Mouse (Mus musculus) inflammation-experienced regulatory T-cells, adult 6 months (primary cell): ENCODE measurements around the gene Slc17a7. TPM values are rescaled to one million over a fixed set of nuclear protein-coding genes. Genes with fewer than 3 reads are reported as not detected.
"Not testable (repeated sequence)": the region's sequence is repeated elsewhere in the genome, so short reads cannot be mapped to it uniquely, and the experiment has no call there.

Source experiments
- ATAC-seq: one replicate; pipeline ENCODE4 v1.8.0; 2017
- polyA plus RNA-seq, 3 experiments: library from polyadenylated mRNA; unstranded; fragments of 100-300 nt; shearing (Covaris generic); gene quantifications; one replicate each; pipeline ENCODE4 v1.2.1; 2017

The Slc17a7 gene
- under 1 TPM in 1 of 3 experiments, not detected in 2; 0.16 TPM for polyA plus RNA-seq

DNA sequence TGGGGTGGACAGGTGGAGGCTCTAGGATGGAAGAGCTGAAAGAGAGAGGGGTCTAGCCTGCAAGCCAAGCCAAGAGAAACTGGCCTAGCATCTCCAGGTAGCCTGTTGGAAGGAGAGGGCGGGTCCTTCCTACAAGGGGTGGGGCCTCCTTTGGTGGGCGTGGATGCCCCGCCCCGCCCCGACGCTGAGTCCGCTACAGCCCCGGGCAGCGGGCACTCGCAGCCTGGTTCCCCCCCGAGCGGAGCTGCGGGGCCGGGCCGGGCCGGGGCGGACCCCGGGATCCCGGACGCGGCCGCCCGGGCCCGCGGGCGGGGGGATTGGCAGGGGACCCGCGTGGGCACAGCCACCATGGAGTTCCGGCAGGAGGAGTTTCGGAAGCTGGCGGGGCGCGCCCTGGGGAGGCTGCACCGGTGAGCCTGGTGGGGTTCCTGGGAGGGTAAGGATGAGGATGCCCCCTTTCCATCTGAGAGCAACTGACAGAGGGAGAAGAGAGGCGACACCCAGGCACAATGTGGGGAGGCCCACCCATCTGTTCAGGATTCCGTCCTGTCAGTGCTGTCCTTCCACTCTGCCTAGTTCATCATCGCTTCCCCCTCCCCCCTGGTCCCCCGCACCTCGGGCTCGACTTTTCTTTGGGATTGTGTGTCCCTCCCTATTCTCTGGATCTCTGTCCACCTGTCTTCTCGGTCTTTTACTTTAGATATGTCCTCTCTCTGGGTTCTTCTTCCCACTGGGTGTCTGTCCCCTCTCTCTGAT is at the start of gene Slc17a7:
Slc17a7 (plus strand) TSS at position 215 of the 756 bp plus-strand sequence.
- ATAC-seq = no peak

DNA sequence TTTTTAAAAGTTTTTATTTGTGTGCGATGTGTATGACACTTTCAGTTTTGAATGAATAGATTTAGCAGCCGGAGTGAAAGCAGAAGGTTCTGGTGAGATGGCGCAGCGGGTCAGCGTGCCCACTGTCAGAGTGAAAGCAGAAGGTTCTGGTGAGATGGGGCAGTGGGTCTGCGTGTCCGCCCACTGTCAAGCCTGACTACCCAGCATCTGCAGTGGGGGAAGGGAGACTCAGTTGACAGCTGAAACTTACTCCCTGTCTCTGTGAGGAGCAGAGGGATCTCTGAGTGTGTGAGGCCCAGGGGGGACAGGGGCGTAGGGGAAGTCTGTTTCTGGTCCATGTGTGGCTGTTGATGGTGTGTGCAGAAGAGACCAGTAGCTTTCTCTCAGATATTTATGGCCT is 46.2 kb upstream of the Slc17a7 start:
- no peak for ATAC-seq

DNA sequence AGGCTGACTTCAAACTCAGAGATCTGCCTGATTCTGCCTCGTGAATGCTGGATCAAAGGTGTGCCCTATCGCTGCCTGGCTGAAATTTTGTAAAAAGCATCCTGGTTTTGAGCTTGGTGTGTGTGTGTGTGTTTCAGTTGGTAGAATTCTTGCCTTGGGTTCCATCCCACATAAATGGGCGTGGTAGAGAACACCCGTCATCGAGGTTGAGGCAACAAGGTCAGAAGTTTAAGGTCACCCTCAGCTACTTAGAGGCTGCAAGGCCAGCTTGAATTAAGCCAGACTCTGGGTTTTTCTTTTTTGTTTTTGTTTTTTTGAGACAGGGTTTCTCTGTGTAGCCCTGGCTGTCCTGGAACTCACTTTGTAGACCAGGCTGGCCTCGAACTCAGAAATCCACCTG is 45.4 kb upstream of the Slc17a7 start:
- ATAC-seq = no peak

DNA sequence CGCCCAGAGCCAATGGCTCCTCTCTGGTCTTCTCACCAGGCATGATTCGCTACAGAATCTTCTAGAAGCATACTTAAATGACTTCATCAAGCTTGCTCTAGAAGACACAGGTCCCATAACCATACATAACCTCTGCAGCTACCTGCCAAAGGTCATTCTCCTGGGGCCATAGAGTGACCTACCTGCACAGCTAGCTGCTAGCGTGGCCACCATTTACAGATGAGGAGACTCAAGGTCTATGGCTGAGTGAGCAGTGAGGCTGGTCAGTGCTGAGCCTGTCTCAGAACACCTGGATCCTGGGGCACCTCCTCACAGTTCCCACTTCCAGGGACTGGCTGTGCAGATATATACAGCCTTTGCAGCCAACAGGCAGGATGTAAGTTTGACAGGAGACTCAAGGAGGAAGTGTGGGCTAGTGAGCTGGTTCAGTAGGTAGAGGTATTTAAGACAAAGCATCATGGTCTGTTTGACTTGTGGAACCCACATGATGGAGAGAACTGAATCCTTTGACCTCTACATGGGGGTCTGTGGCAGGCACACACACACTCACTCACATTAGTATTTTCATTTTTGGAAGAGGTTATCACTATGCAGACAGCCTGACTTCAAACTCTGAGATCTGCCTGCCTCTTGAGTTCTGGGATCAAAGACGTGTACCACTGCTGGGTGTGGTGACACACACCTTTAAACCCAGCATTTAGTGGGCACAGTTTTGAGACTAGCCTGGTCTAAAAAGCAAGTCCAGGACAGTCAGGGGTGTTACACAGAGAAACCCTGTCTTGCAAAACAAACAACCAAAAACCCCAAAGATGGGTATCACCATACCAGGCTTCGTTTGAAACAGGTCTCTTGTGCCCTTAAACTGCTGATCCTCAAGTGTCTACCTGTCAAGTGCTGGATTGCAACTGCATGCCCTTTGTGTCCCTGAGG is 43.7 kb upstream of the Slc17a7 start:
- no peak for ATAC-seq

DNA sequence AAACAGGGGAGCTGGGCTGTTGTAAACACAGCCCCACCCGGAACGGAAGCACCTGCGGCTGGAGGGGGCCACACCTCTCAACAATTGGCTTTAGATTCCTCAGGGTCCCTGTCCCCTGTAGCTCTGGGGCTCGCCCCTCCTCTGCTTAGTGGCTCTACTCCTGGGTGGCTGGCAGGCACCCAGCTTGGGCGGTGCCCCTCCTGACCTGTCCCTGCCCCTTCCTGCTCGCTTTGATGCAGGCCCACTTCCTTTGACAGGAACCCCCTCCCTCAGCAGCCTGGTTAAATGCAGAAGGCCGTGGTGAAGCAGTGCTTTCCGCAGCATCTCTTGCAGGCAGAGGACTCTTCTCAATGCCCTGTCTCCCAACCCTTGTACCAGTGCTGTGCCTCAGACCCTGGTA is 42.3 kb upstream of the Slc17a7 start:
- peak; percentile 64 for ATAC-seq

DNA sequence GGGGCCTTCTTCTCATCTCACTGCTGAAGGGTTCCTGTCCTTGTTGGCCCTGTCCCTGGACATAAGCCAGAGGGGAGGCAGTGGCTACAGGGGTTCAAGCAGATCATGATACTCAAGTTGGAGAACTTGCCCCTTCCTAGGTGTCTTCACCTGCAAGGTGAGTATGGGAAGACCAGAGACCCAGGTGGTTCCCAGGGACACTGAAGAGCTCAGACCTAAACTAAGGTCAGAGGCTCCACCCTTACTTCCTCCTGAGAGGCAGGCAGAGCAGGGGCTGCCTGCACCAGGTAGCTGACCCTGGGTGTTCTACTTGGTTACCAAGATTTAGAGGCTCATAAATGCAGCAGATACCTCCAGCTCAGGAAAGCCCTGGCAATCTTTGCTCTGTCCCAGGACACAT is 41.8 kb upstream of the Slc17a7 start:
- no peak for ATAC-seq

DNA sequence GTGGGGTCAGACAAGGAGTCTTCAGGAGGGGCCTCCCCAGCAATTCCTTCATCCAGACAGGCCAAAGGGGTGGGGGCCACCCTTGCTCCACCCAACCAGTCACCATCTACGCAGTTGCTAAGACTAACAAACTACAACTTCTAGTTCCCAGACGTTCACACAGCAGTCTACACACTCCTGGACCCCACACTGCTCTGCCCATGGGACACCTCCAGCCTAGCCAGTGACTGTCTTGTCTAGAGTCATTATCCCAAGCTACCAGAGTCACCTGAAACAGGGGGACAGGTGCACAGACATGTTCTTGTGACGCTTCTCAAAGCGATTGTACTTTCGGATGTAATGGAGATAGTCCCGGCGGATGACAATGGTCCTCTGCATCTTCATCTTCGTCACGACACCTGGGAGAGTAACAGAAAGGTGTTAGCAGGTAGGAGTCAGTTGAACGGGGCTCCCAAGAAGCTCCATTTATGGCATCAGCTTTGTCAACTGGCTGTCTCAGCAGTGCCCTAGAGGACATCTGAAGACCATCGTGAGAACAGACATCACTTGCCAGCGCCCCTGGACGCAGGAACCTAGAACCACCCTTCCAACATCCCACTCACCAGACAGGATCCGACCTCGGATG is 41.1 kb upstream of the Slc17a7 start:
- no peak for ATAC-seq

DNA sequence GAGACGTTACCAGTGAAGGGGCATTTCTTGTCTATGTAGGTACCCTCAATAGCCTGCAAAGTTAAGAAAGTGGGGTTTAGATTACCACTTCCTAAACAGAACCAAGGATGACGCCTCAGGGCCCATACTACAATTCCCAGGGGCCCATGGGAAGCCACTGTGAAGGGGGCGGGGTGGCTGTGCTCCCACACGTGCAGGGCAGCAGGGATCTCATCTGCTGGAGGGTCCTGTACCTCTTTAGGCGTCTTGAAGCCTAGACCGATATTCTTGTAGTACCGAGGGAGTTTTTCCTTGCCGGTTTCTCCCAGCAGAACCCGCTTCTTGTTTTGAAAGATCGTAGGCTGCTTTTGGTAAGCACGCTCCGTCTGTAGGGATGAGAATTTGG is 40.6 kb upstream of the Slc17a7 start:
- no peak for ATAC-seq

DNA sequence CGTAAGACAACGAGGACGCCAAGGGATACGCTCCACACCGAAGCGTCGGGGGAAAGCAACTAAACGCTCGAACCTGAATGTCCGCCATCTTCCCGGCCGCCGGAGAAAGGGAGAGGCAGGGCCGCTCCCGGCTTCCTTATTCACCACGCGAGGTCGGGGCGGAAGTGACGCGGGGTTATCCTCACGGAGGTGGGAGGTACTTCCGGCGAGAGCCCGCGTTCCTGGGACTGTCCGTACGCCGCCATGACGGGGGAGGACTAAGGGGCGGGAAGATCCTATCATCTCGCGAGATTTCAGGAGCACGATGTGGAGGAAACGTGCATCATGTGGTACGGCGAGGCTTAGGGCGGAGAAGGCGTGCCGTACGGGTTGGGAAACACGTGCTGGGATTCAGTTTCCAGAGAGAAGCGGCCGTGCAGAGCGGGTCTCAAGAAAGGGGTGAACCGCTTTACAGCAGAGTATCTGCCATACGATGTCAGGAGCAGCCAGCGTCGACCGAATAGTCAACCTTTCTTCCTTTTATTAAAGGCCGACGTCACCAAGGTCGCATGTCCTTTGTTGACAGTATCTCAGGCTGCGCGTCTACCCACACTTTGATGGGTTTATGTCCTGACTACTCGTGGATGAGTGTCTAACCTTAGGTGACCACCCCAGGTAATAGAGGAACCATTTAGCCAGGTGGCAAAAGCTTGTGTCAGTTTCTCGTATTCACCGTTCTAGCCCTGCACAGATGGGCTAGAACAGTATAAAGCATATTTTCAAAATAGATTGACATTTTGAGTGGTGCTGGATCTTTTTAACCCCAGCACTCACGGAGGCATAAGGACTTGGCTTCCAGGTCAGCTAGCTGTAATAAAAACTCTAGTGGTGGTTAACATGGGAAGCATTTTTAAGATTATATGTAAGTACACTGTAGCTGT is 39.3 kb upstream of the Slc17a7 start, which contains the start of gene Rps11:
Rps11 (minus strand) TSS at position 216 of the 920 bp plus-strand sequence.
- peak; percentile 63 for ATAC-seq

DNA sequence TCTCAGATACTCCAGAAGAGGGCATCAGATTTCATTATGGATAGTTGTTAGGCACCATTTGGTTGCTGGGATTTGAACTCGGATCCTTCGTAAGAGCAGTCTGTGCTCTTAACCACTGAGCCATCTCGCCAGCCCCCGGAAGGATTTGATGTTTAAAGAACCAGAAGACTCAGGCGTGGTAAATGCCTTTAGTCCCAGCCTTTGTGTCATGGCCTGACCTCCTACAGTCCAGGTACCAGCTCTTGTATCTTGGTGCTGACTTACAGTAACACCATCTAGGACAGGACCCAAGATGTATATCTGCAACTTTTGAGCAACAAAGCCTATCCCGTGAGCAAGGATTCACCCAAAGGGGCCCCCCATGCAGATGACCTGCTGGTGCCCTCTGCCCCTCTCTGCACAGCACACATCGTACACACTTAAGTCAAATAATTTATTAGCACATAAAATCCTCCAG is 38.6 kb upstream of the Slc17a7 start:
- ATAC-seq = no peak

DNA sequence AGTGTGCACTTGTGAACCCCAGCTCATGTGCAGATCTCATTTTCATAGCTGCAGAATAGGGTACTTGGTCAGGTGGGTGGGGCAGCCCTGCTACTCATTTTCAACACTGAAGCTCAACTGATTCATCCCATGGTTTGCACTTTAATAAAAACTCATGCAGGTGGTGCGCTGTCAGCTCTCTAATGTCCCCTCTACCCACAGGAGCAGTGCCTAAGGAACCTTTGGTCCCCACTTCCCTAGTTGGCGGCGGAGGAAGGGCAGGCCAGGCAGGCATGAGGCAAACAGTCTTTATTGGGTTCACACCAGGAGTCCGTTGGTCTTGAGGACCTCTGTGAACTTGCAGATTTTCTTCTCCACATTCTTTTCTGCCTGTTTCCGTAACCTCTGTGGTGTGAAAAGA is 38.1 kb upstream of the Slc17a7 start:
- ATAC-seq = not testable (repeated sequence)

DNA sequence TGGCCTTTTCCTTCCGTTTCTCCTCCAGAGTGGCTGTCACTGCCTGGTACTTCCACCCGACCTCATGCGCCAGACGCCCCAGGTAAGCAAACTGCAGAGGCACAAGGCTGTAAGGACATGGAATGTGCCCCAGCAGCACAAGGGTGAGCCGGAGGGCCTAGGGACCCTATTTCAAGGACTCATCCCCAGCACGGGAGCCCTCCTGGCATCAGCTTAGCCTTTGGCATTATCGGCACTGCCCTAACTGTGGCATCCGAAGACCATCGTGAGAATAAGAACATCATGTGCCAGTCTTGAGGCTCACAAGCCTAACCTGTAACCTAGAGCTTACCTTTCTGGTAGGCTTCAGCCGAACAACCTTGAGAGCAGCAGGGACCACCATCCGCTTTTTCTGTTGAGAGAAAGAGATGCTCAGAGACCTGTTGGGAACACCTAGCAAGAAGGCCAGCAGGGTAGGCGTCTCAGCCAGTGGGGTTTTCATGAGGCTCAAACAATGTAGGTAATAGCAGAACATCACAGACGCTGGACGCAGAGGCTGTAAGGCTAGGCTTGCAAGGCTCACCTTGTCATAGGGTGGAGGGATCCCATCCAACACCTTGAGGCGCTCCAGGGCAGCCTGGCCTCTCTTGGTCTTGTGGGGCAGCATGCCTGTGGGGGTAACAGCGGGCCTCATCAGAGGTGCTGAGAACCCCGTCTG is 37.5 kb upstream of the Slc17a7 start:
- ATAC-seq = no peak

DNA sequence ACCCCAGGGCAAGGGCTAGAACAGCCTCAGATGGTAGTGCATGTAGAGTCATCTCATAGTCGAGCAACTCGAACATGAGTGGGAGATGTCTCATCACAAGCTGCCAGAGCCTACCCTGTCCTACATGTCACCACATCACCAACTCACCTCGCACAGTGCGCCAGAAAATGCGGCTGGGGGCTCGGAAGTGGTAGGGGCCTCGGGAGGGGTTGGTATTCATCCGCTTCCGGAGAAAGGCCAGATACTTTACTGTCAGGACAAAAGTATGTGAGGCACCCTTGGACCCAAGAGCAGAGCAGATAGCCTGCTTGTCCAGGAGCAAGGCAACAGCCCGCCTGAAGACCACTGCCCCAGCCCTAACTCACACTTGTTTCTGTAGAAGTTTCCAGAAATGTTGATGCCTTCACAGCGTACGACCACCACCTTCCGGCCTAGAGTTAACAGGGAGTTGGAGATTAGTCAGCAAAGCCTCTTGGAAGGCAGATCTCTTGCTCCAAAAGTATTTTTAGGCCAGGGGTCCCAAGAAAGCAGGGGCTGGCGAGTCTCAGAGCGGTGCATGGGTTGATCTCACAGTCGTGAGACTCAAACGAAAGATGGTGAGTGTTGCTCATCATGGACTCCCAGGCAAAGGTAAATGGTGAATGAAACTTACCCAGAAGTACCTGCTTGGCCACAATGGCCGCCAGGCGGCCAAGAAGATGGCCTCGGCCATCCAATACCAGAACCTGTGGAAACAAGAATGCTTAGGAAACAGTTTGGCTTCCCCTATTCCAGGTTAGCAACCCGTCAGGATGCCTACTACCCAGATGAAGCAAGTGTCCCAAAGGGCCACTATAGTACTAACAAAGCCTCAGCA is 36.7 kb upstream of the Slc17a7 start:
- ATAC-seq = no peak

DNA sequence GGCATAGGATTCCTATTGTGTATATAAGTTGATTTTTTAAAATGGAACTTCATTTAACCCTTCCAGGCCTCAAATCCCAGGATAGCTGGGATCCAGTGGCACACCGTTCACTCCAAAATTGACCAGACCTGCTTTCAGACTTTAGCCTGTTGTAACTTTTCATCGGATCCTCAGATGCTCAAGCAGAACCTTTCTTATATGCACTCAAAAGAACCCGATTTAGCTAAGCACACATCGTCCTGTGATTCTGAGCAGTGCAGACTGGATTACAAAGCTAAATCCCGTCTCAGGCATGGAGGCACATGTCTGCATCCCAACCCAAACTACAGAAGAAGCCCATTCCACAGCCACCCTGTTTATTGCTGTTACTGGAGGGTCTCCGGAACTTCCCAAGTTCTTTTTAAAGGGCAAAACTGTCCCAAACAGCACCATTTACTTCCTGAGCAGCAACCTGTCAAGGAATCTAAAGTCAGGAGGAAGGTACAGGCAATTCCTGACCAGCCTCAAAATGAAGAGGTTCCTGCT is 36.0 kb upstream of the Slc17a7 start:
- ATAC-seq = no peak

DNA sequence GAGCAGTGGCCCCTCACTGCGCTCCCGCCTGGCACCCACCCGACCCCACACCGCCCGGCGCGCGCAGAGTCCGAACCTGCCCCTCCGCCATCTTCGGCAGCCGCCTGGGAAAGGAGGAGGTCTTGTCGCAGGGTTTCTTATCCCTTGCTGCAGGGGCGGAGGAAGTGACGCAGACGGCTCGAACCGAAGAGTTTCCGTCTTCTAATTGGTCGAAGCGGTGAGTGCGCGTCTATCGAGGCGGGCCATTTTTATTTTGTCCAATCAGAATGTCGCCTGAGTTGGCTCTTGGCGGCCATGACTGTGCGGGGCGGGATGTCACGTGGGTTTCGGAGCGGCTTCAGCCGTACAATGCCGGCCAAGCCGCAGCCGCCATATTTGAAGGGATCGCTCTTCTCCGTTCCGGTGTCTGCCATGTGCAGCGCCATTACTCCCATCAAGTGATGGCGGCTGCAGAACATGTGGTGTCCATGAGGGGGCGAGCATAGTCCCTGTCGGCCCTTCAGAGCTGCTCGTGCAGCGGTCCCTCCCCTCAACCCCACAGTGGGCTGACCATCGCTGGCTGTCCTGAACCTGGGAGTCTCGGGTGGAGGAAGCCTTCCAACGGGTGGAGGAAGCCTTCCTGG is 35.0 kb upstream of the Slc17a7 start, which contains the start of gene Rpl13a:
Rpl13a (minus strand) TSS at position 138 of the 623 bp plus-strand sequence.
- peak; percentile 83 for ATAC-seq

DNA sequence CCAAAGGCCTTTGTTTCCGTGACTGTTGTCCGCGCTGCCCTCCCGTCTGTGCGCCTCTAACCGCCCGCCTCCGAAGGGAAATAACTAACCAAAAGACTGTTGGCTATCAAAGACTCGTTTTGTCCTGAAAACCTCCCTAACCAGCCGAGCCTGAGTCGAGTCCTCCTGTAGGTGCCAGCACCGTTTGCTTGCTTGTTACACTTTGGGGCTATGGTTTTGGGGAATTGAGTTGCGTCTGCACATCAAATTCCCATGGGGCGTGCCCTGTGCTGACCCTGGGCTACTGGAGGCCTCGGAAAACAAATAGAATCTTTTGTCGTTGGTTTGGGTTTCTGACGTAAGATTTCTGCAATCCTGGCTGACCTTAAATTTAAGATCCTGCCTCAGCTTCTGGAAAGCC is 34.4 kb upstream of the Slc17a7 start:
- no peak for ATAC-seq

DNA sequence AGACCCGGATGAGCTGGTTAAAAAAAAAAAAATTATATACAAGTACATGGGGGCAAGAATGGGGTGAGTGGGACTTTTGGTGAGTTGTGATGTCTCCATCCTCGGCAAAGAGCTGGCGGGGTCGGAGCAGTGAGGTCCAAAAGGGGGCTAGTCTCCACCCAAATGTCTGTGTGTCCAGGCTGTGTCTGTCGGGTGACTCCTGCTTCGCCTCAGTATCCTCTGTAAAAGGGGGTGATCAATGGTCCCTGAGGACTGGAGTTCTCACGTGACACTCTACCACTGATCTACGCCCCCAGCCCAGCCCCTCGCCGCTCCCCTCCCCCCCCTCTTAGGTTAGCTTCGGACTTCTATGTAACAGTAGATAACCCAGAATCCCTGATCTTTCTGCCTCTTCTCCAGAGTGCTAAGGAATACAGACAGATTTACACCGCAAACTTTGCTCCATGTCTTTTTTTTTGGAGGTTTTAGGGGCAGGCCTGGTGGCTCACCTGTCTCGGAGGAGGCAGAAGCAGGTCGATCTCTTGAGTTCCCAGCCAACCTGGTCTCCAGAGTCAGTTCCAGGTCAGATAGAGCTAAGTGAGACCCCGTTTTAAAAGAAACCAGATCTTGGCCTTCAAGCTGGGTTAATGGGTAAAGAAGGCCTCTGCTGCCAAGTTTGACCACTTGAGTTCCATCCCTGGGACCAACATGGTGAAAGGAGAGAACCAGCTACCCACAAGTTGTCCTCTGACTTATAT is 33.8 kb upstream of the Slc17a7 start:
- ATAC-seq = no peak

DNA sequence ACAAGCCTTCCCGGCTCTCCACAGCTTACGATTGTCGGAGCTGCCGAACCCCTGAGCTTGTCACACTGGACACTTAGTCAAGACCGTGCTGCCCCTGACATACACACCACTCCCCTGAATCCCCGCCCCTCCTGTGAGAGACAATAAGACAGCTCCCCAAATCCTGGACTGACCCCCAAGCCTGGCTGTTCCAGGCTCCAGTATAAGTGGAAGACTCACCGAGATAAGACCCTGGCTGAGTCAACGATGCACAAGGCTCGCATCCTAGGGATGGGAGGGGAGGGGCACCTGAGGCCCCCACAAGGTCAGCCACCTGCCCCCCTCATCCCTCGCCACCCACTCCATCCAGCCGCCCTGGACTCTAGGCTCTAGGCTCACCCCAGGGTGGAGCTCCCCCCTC is 31.9 kb upstream of the Slc17a7 start:
- ATAC-seq = no peak
